Mouse (Mus musculus): ENCODE results near the gene Lyrm2. TPM values are rescaled to one million over a fixed set of nuclear protein-coding genes. Genes with fewer than 3 reads are reported as not detected.

The Lyrm2 gene
- polyA plus RNA-seq, 1 experiment, result 1.2 TPM

- 92% methylated on average over 1 of the region's 1 CpGs for WGBS
- Histone ChIP-seq H3K27me3 (ENCODE audit: control insufficient read depth, insufficient read depth, low read length) (no peaks in the 10 kb centered on the region), H3K36me3 (ENCODE audit: control insufficient read depth, insufficient read depth, low read length) (no peaks in the 10 kb centered on the region), H3K27ac (ENCODE audit: insufficient read depth, low read depth, low read length) (no peak overlapping the region), H3K4me1 (ENCODE audit: control insufficient read depth, insufficient read depth, insufficient read length, low read length) (no peaks in the 10 kb centered on the region), H3K4me3 (ENCODE audit: low read depth, low read length) (no peak overlapping the region)
- TF ChIP-seq CTCF (IDR thresholded peaks at IDR 0.05; ENCODE audit: extremely low read depth, insufficient read length, insufficient replicate concordance, low read depth, low read length) (no peak), POLR2A (IDR thresholded peaks at IDR 0.05; ENCODE audit: low read depth, low read length) (no peak)
These were observed 12.9 kb upstream of the Lyrm2 start for GRCm38 (mm10) chr4:32787110-32787509.

- no peak for TF ChIP-seq CTCF (IDR thresholded peaks at IDR 0.05; ENCODE audit: extremely low read depth, insufficient read length, insufficient replicate concordance, low read depth, low read length)
- TF ChIP-seq POLR2A (IDR thresholded peaks at IDR 0.05; ENCODE audit: low read depth, low read length), result no peak
- Histone ChIP-seq H3K4me3 (ENCODE audit: low read depth, low read length) (no peak overlapping the region), H3K4me1 (ENCODE audit: control insufficient read depth, insufficient read depth, insufficient read length, low read length) (no peaks in the 10 kb centered on the region), H3K27me3 (ENCODE audit: control insufficient read depth, insufficient read depth, low read length) (no peaks in the 10 kb centered on the region), H3K36me3 (ENCODE audit: control insufficient read depth, insufficient read depth, low read length) (no peaks in the 10 kb centered on the region), H3K27ac (ENCODE audit: insufficient read depth, low read depth, low read length) (no peak overlapping the region)
- 80% methylated on average over 4 of the region's 4 CpGs for WGBS
These were observed 11.0 kb upstream of the Lyrm2 start for GRCm38 (mm10) chr4:32789020-32789419.

GRCm38 (mm10) chr4:32798976-32799375, 1.1 kb upstream of the Lyrm2 start:
- 96% methylated on average over 4 of the region's 4 CpGs for WGBS
- H3K27ac ChIP-seq (ENCODE audit: insufficient read depth, low read depth, low read length), result no peak overlapping the region

GRCm38 (mm10) chr4:32800577-32801170, 621 bp downstream of the Lyrm2 start:
- H3K27ac ChIP-seq (ENCODE audit: insufficient read depth, low read depth, low read length), result peak overlapping the region; percentile 95
- peak overlapping the region; percentile 70 for H3K4me3 ChIP-seq (ENCODE audit: low read depth, low read length)
- no peaks in the 10 kb centered on the region for H3K27me3 ChIP-seq (ENCODE audit: control insufficient read depth, insufficient read depth, low read length)
- TF ChIP-seq POLR2A (IDR thresholded peaks at IDR 0.05; ENCODE audit: low read depth, low read length), result no peak
- no peak for TF ChIP-seq CTCF (IDR thresholded peaks at IDR 0.05; ENCODE audit: extremely low read depth, insufficient read length, insufficient replicate concordance, low read depth, low read length)
- H3K36me3 ChIP-seq (ENCODE audit: control insufficient read depth, insufficient read depth, low read length), result no peaks in the 10 kb centered on the region
- H3K4me1 ChIP-seq (ENCODE audit: control insufficient read depth, insufficient read depth, insufficient read length, low read length), result 0 out of 2 replicates have a peak, but pooled peaks cover 2% of the 10 kb centered on the region
- 2% methylated on average over 9 of the region's 9 CpGs for WGBS

More at GRCm38 (mm10) chr4:32798976-32799375, 1.1 kb upstream of the Lyrm2 start:
- H3K4me3 ChIP-seq (ENCODE audit: low read depth, low read length), result no peak overlapping the region
- H3K27me3 ChIP-seq (ENCODE audit: control insufficient read depth, insufficient read depth, low read length), result no peaks in the 10 kb centered on the region
- H3K4me1 ChIP-seq (ENCODE audit: control insufficient read depth, insufficient read depth, insufficient read length, low read length), result 0 out of 2 replicates have a peak, but pooled peaks cover 2% of the 10 kb centered on the region
- no peaks in the 10 kb centered on the region for H3K36me3 ChIP-seq (ENCODE audit: control insufficient read depth, insufficient read depth, low read length)
- TF ChIP-seq POLR2A (IDR thresholded peaks at IDR 0.05; ENCODE audit: low read depth, low read length) (no peak), CTCF (IDR thresholded peaks at IDR 0.05; ENCODE audit: extremely low read depth, insufficient read length, insufficient replicate concordance, low read depth, low read length) (no peak)

- no peak for TF ChIP-seq CTCF (IDR thresholded peaks at IDR 0.05; ENCODE audit: extremely low read depth, insufficient read length, insufficient replicate concordance, low read depth, low read length)
- no peak for TF ChIP-seq POLR2A (IDR thresholded peaks at IDR 0.05; ENCODE audit: low read depth, low read length)
- Histone ChIP-seq H3K4me1 (ENCODE audit: control insufficient read depth, insufficient read depth, insufficient read length, low read length) (no peaks in the 10 kb centered on the region), H3K4me3 (ENCODE audit: low read depth, low read length) (no peak overlapping the region), H3K36me3 (ENCODE audit: control insufficient read depth, insufficient read depth, low read length) (no peaks in the 10 kb centered on the region), H3K27ac (ENCODE audit: insufficient read depth, low read depth, low read length) (no peak overlapping the region), H3K27me3 (ENCODE audit: control insufficient read depth, insufficient read depth, low read length) (no peaks in the 10 kb centered on the region)
- 77% methylated on average over 5 of the region's 5 CpGs for WGBS
These were observed 17.4 kb downstream of the Lyrm2 start for GRCm38 (mm10) chr4:32817478-32817877.

GRCm38 (mm10) chr4:32820676-32821075, 20.6 kb downstream of the Lyrm2 start:
- Histone ChIP-seq H3K27me3 (ENCODE audit: control insufficient read depth, insufficient read depth, low read length) (no peaks in the 10 kb centered on the region), H3K36me3 (ENCODE audit: control insufficient read depth, insufficient read depth, low read length) (no peaks in the 10 kb centered on the region), H3K4me3 (ENCODE audit: low read depth, low read length) (no peak overlapping the region), H3K27ac (ENCODE audit: insufficient read depth, low read depth, low read length) (no peak overlapping the region), H3K4me1 (ENCODE audit: control insufficient read depth, insufficient read depth, insufficient read length, low read length) (no peaks in the 10 kb centered on the region)
- TF ChIP-seq CTCF (IDR thresholded peaks at IDR 0.05; ENCODE audit: extremely low read depth, insufficient read length, insufficient replicate concordance, low read depth, low read length), result no peak
- TF ChIP-seq POLR2A (IDR thresholded peaks at IDR 0.05; ENCODE audit: low read depth, low read length), result no peak
- WGBS, result 93% methylated on average over 3 of the region's 3 CpGs

GRCm38 (mm10) chr4:32824254-32824653, 24.2 kb downstream of the Lyrm2 start:
- H3K36me3 ChIP-seq (ENCODE audit: control insufficient read depth, insufficient read depth, low read length), result no peaks in the 10 kb centered on the region
- no peaks in the 10 kb centered on the region for H3K27me3 ChIP-seq (ENCODE audit: control insufficient read depth, insufficient read depth, low read length)
- no peak overlapping the region for H3K4me3 ChIP-seq (ENCODE audit: low read depth, low read length)
- whole genome bisulfite sequencing, result 58% methylated on average over 8 of the region's 8 CpGs
- H3K27ac ChIP-seq (ENCODE audit: insufficient read depth, low read depth, low read length), result no peak overlapping the region
- no peaks in the 10 kb centered on the region for H3K4me1 ChIP-seq (ENCODE audit: control insufficient read depth, insufficient read depth, insufficient read length, low read length)
- TF ChIP-seq CTCF (IDR thresholded peaks at IDR 0.05; ENCODE audit: extremely low read depth, insufficient read length, insufficient replicate concordance, low read depth, low read length), result no peak
